Mouse (Mus musculus) embryonic stem cell, embryonic (primary cell): Measurements from ENCODE around the gene Dna2.

Experiments used
- CTCF ChIA-PET, 4 experiments: fragments of 300-600 bp in 2 of 4; fragments of 350-600 bp in 2 of 4; sonication (Branson Sonifier 250); formaldehyde crosslinking; loops; one replicate each; lab custom pipeline; 2022; ENCODE audit warnings: inconsistent platforms in 2 of 4; lab: Charles Lee
- POLR2A ChIA-PET, 4 experiments: fragments of 300-600 bp in 2 of 4; fragments of 350-600 bp in 2 of 4; sonication (Branson Sonifier 250); formaldehyde crosslinking; loops; one replicate each; lab custom pipeline; 2022; ENCODE audit warnings: antibody characterized with exemption in 4 of 4, inconsistent platforms in 1 of 4; lab: Charles Lee

The Dna2 gene

DNA sequence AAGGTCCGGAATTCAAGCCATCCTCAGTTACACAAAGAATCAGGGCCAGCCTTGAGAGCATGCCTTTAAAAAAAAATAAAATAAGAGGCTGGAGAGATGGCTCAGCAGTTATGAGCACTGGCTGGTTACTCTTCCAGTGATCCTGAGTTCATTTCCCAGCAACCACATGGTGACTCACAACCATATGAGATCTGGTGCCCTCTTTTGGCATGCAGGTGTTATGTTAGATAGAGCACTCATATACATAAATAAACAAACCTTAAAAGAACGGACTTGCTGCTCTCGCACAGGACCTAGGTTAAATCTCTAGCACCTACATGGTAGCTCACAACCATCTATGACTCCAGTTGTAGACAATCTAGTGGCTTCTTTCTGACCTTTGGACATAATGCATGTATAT, 61.4 kb downstream of the Dna2 start:
- CTCF ChIA-PET = interaction anchor here in 3 of 4 experiments (0.6 to 2.0 kb wide), 4 partner anchors 21 to 58 kb away, joined by 3 to 5 read pairs (median 3); no protein-coding TSS in a partner anchor
- POLR2A ChIA-PET = interaction anchor here in 1 of 4 experiments (1.1 to 1.3 kb wide), 3 partner anchors 8 to 16 kb away, joined by 3 read pairs; partner anchors contain the start of genes Hnrnph3 and Pbld2

DNA sequence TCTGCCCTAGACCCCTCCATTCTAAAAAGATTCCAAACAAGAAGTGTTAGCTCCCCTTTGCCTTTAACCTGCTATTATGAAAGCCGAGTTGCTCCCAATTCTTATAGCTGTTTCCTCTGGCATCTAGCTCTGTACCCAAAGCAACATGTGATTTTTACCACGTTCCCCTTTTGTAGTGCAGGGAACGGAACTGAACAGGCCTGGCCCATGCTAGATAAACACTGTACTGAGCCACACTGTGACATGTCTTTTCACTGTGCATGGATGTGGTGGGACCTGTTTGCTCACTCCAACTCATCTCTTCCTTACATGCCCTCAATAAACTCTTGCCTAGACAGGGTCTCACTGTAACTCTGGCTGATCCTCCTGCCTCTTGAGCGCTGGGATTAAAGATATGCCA, 63.4 kb downstream of the Dna2 start:
- ChIA-PET CTCF (interaction anchor here in 1 of 4 experiments (1.0 kb wide), 1 partner anchor 24 kb away, joined by 3 read pairs; no protein-coding TSS in a partner anchor), POLR2A (interaction anchor here (0.6 to 5.3 kb wide), 19 partner anchors 11 to 373 kb away, joined by 3 to 38 read pairs (median 4); partner anchors contain the start of genes Hnrnph3 (in 2 of the 4), Pbld2 (in 2 of the 4) and Rufy2 (in 1 of the 4))

DNA sequence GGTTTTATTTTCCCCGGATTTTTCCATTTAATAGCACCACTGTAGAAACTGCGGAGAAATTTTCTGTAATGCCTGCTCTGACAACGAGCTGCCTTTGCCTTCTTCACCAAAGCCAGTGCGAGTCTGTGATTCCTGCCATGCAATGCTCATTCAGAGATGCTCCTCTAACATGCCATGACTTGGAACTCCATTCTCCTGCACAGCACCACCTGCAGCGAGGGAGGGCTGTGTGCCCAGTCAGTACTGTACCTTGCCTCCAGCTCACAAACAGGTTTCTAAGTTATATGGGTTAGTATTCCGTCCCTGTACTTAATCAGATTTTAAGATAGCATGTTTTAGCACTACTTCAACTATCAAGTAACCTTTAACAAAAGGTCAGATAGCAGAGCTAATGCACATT, 64.7 kb downstream of the Dna2 start:
- CTCF ChIA-PET = interaction anchor here in 2 of 4 experiments (0.6 to 1.0 kb wide), 3 partner anchors 24 to 26 kb away, joined by 3 read pairs; no protein-coding TSS in a partner anchor
- POLR2A ChIA-PET = interaction anchor here (0.6 to 5.3 kb wide), 17 partner anchors 8 to 371 kb away, joined by 3 to 38 read pairs (median 3); partner anchors contain the start of genes Hnrnph3 (in 3 of the 4), Pbld2 (in 3 of the 4), Ccar1 (in 1 of the 4) and Dnajc12 (in 1 of the 4)

DNA sequence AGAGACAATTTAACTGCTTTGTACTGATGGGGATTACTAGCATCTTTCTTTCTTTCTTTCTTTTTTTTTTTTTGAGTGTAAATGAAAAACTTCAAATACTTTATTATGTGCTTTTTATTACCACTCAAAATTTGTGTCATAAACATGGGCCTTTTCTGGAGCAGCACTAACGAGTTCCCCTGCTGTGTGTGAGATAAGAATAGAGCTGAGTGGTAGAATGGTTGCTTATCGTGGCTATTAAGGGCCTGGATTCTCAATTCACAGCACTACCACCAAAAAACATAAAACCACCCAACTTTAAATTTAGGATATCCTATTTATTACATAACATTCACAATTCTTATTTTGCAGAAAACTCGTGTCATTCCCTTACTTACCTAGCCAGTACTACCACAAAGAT, 66.7 kb downstream of the Dna2 start:
- ChIA-PET CTCF (no interaction called here), POLR2A (interaction anchor here in 3 of 4 experiments (0.7 to 5.3 kb wide), 4 partner anchors 10 to 86 kb away, joined by 3 to 38 read pairs (median 11); partner anchors contain the start of genes Hnrnph3 (in 2 of the 3), Pbld2 (in 2 of the 3) and Atoh7 (in 1 of the 3))

DNA sequence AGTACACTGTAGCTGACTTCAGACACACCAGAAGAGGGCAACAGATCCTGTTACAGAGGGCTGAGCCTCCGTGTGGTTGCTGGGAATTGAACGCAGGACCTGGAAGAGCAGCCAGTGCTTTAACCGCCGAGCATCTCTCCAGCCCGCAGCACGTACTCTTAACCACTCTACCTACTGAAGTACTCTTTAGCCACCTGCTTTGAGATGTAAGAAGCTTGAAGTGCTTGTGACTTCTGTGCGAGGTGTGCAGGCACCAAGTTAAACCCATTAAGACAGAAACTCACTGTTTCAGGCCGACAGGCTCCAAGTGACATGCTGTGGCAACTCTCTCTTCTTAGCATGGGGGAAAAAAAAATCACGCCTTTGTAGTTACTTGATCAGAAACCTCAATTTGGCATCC, 67.3 kb downstream of the Dna2 start:
- ChIA-PET POLR2A (interaction anchor here in 2 of 4 experiments (1.6 to 5.3 kb wide), 2 partner anchors 9 kb away, joined by 8 to 38 read pairs; partner anchors contain the start of genes Hnrnph3 (in 2 of the 2) and Pbld2 (in 2 of the 2)), CTCF (no interaction called here)

DNA sequence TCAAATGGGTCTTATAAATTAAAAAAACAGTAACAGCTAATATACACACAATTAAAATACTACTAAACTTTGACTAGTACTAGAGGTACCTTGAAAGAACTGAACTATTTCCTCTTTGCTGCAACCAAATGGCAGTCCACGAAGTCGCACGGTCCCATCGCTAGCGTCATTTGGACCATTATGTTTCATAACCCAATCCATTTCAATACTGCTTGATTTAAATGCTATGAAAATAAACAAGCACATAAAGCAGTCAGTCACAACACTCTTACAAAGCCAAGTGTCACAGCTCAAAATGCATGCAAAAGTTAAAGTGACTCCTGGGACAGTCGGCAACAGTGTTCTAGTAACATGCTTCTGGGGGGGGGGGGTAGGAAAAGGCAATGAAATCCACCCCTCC, 72.5 kb downstream of the Dna2 start:
- POLR2A ChIA-PET = interaction anchor here in 2 of 4 experiments (0.5 to 0.6 kb wide), 3 partner anchors 153 to 353 kb away, joined by 3 to 7 read pairs (median 6); no protein-coding TSS in a partner anchor
- CTCF ChIA-PET = interaction anchor here in 1 of 4 experiments (0.6 kb wide), 1 partner anchor 1838 kb away, joined by 15 read pairs; no protein-coding TSS in a partner anchor

DNA sequence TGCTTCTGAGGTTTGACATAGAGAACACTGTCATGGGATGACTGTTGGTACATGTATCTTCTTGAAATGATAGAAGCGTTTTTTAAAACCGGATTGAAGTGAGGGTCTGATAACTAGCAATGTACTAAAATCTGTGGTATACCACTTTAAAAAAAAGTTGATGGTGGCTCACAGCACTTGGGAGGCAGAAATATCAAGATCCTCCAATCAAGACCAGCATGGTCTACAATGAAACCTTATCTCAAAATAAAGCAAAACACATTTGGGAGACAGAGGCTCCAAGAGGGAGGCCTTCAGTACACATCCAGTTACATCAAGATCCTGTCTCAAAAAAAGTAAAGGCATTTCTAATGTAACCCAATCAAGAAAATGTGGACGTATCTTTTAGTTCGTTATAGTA, 74.9 kb downstream of the Dna2 start:
- CTCF ChIA-PET = no interaction called here
- POLR2A ChIA-PET = interaction anchor here (0.7 to 3.3 kb wide), 14 partner anchors 9 to 408 kb away, joined by 3 to 38 read pairs (median 4); partner anchors contain the start of genes Ctnna3 (in 1 of the 4) and Dna2 (in 1 of the 4)

DNA sequence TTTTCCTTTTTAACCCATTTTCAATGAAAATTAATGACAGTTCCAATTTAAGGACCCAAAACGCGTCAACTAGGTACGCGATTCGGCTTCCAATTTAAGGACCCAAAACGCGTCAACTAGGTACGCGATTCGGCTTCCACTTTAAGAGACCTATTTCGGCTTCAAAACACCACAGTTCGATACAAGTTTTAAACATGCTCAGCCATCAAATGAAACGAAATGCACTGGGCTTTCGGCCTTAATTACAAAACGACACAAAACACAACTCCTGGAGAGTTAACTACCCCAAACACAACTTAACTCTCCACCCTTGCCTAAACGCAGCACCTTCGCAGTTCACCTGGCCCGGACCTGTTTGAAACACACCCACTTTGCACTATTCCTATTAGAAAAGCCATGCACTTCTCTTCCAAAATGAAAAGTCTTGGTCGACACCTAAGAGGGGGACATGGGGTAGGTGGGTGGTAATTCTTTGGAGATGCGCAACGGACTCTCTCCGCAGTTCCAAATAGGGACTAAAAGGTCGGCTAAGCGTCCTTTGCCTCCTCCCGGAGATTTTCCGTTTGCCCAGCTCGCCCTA, 75.8 kb downstream of the Dna2 start:
- ChIA-PET CTCF (interaction anchor here in 1 of 4 experiments (0.7 kb wide), 1 partner anchor 35 kb away, joined by 4 read pairs; no protein-coding TSS in a partner anchor), POLR2A (interaction anchor here (0.5 to 3.3 kb wide), 36 partner anchors 8 to 344 kb away, joined by 3 to 38 read pairs (median 4); partner anchors contain the start of genes Rufy2 (in 2 of the 4) and Ccar1 (in 1 of the 4))

DNA sequence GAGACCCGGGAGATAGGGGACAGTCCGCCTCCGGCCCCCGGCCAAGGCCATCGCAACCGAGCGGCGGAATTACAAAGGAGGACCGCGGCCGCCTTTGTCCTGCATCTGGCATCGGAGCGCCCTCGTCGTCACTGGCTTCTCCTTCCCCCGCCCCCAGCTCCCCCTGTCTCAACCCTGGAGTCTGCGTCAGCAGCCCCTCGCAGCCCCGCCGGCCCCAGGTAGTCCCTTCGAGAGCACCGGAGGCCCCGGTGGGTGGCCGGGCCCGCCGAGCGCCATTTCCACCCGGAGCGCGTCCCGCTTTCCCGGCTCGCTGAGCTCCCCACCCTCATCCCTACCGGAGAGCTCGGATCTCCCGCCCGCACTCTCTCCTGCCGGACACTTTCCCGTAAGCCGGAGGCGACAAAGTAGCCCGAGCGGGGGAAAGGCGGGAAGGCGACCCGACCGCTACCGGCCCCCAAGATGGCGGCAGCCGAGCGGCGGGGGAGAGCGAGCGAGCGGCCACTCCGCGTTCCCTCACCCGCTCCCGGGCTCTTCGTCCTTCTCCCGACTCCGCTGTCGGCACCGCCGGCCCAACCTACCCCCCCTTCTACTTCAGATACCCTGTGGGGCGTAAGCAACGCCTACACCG, 76.4 kb downstream of the Dna2 start:
- CTCF ChIA-PET = interaction anchor here in 3 of 4 experiments (0.6 to 1.2 kb wide), 7 partner anchors 33 to 360 kb away, joined by 3 to 7 read pairs (median 4); partner anchors contain the start of genes Dnajc12 (in 1 of the 3) and Rufy2 (in 1 of the 3)
- POLR2A ChIA-PET = interaction anchor here (0.5 to 3.3 kb wide), 71 partner anchors 8 to 536 kb away, joined by 3 to 38 read pairs (median 4); partner anchors contain the start of genes Rufy2 (in 3 of the 4), Dnajc12 (in 2 of the 4), Ccar1 (in 1 of the 4) and Ddx50 (in 1 of the 4)
